Mouse (Mus musculus) C2C12 (cell line): ENCODE results near the gene Krt33b.

ENCODE experiments used
- CEBPB ChIP-seq: IDR thresholded peaks from one replicate; pipeline ENCODE4 v1.6.1; 2011; ENCODE audit warnings: low read depth, mild to moderate bottlenecking, control low read depth, moderate library complexity
- CTCF ChIP-seq: IDR thresholded peaks from one replicate; pipeline ENCODE4 v1.5.1; 2011; ENCODE audit not compliant: control insufficient read depth, insufficient read depth, insufficient read length
- MAX ChIP-seq: IDR thresholded peaks from one replicate; pipeline ENCODE4 v1.6.1; 2011; ENCODE audit warnings: mild to moderate bottlenecking, control low read depth
- MYOD1 ChIP-seq: IDR thresholded peaks from one replicate; pipeline ENCODE4 v1.6.1; 2011; ENCODE audit warnings: low read depth; ENCODE audit not compliant: control insufficient read depth, insufficient read length
- MYOG ChIP-seq: IDR thresholded peaks from one replicate; pipeline ENCODE4 v1.6.1; 2011; ENCODE audit not compliant: control insufficient read depth, insufficient read length; ENCODE audit errors: extremely low read depth
- USF1 ChIP-seq: IDR thresholded peaks from one replicate; pipeline ENCODE4 v1.6.1; 2011; ENCODE audit warnings: low read depth, mild to moderate bottlenecking, control low read depth, moderate library complexity

GRCm38 (mm10) chr11:100010682-100011081 is 19.0 kb downstream of the Krt33b start:
- TF ChIP-seq CTCF (no peak), MAX (no peak), USF1 (no peak), MYOG (no peak), CEBPB (no peak), MYOD1 (no peak)
